Mouse (Mus musculus) A20 (cell line): ENCODE measurements at regions not wholly inside any gene's neighbourhood (a gene's known extent, or its start where the extent isn't known, plus 50 kb on each side); places are given as distances from the start of the nearest gene placed in this dataset.
A peak's percentile ranks its signal among the peaks of the same experiment; 100 is the strongest.
"Not testable (repeated sequence)": the region's sequence is repeated elsewhere in the genome, so short reads cannot be mapped to it uniquely, and the experiment has no call there.

Experiments used
- DNase-seq: peaks from one replicate; pipeline ENCODE4 v3.0.0-alpha.2; 2011; ENCODE audit warnings: low read depth, low spot score

DNA sequence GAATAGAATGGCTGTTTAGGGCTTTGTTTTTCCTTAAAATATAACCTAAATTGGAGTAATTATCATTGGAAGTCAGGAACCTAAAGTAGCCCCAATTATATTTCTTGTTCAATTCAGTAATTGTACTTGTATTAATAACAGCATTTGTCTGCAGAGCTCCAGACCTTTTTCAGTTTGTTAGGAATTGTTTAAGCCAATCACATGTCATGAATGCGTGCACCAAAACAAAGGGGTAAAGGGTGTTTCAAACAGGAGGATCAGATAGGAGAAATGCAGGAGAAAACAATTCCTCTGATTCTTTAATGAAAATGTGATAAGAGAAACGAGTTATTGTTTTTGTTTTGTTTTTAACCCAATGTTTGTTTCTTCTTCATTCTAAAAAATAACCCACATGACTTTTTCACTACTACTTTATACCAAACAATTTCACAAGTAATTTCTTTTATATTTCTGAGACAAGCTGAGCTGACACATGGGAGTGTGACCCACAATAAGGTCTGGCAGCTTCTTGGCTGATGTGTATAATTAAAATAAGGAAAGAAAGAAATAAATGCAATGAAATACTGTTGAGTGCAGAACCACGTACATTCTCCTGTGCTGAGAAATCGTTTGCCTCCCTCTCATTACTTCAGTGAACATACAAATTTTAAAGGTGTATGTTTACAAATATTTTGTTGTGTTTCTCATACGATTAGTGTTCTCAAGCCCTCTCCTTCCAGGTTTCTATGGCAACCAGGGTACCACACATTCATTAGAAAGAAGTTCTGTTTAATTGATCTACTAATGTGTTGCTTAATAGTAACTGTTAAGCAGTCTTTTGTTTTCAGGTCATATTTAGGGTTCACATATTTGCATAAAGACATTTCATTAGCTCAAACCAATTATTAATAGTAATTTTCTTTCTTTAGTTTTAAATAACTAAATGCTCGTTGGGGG, 397.7 kb downstream of the Isl1 start:
- DNase-seq, result no peak

DNA sequence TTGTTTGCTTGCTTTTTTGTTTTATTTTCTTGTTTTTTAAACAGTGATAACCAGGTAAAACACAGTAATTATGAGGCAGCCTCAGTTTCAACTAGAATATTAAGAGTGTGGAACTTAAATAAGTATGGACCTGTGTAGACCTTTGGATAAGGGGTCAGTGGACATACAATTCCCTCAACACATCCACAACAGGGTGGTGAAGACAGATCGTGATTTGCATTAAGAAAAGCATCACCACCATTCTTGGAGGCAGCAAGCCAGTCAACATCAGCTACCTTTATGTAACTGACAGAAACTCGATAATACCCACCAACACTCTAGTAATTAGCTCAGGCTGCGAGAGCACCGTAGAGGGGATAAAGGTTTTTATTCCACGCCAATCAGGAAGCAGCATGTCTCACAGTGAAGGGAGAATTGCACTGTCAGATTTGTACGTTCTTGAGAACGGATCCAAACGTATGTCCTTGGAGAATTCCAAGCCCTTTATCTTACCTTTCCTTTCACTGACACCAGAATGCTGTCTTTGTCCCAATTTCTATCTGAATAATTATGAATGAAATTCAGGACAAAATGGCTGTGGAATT, 398.5 kb downstream of the Isl1 start:
- DNase-seq, result no peak

DNA sequence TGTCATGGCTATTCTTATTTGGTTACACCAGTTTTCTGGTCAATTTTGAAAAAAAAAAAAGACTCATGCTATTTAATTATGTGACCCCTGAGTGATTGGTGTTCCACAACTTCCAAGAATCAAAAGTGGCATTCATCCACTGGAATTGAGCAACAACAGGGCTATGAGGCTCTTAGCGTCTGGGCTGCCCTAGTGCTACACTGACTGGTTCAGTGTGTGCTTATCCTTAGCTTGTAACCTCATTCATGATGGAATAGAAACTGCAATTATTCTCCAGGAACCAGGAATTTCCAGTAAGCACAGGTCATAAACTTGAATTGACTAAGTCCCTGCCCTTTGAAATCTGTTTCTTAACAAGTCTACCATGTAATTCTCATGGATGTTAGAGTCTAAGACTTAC, 428.9 kb downstream of the Isl1 start:
- DNase-seq, result no peak

- no peak for DNase-seq
These were observed 449.0 kb downstream of the Isl1 start for GRCm38 (mm10) chr13:115860480-115860879.

DNA sequence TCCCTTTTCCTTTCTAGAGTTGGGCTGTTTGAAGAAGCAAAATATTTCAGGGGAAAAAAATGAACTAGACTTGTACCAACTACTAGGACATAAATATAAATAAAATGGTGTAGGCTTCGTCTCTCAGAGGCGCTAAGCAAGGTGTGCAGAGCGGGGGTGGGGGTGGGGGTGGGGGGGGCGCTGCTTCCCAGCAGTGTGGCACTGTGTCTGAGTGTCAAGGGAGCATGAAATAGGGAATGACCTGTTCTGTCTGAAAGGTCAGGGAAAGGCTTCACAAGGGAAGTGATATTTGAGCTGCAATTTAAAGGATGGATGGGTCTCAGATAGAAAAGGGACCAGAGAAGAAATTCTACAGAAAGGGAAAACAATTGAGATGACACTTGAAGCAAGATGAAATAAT, 452.9 kb downstream of the Isl1 start:
- DNase-seq, result no peak

- DNase-seq, result no peak
These were observed 456.7 kb downstream of the Isl1 start for GRCm38 (mm10) chr13:115852689-115853356.

- DNase-seq, result no peak
These were observed 466.4 kb downstream of the Isl1 start for GRCm38 (mm10) chr13:115843121-115843520.

GRCm38 (mm10) chr13:115836203-115836768, 473.2 kb downstream of the Isl1 start:
- no peak for DNase-seq

DNA sequence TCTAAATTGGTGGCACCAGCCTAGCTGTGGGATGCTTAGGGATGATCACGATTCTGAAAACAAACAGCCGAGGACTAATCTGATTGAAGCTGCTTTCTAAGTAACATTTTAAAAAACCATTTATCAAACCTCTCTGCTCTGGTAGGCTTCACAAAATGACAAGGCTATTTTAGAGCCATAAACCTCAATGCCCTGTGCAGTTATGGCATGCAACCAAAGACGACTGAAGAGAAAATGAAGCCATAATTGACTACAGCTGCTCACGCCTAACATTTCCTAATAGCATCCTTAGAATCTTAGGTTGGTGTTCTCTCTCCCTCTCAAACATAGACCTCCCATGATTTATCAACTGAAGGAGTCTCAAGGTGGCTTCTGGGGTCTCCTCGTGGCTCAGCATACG, 484.3 kb downstream of the Isl1 start:
- DNase-seq, result no peak

- DNase-seq, result no peak
These were observed 487.0 kb downstream of the Isl1 start for GRCm38 (mm10) chr13:115822527-115822926.

DNA sequence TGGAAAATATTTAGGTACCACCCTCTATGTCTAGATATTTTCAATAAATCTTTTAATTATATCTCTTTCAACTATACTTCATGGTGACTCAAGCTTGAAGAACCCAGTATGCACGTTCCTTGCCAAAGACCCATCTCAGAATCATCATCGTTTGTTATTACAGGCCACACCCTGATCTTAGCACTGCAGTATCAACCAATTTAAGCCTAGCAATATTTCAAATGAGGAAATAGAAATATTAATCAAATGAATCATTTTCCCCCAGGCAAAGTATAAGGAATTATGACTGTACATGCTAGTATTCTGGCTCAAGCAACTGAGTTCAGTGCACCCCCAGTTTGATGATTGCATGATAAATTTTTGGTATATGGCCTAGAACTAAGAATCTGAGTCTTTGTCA, 495.3 kb downstream of the Isl1 start:
- DNase-seq, result no peak

DNA sequence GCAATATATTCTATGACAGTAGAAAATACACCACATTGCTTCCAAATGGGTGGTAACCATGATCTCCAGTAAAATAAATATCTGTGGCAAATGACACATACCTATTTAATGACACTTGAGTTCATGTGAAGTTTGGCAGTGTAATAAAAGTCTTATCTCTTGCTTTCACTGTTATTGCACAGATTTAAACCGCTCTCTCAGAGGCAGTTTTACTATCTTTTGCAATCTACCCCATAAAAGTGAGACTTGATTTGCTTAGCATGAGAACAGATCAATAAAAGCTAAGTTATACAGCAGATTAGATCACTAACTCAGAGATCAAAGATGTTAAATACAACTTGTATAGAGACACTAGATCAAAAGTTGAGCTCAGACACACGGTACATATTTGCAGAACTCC, 510.2 kb downstream of the Isl1 start:
- DNase-seq, result no peak

DNA sequence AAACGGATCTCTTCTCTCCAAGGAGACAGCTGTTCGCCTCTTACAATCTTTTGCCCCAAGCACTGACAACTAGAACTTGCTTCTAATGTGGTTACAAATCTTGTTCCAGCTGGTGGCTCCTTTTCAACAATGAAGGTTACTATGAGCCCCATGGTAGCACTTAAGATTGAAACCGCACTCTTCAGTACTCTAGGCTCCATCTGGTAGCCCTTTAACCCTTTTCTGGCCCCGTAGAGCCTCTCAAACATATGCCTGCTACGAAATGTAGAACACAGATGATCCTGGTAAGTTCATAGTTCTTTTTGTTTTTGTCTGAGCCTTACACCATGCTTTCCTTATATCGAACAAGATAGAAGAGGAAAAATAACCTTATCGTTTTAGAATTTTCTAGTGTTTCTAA, 558.2 kb downstream of the Isl1 start:
- DNase-seq, result no peak

GRCm38 (mm10) chr13:115742080-115742479, 567.4 kb downstream of the Isl1 start:
- DNase-seq, result not testable (repeated sequence)

GRCm38 (mm10) chr13:115727986-115728385, 581.5 kb downstream of the Isl1 start:
- DNase-seq, result no peak

GRCm38 (mm10) chr13:115725356-115725952, 584.0 kb downstream of the Isl1 start:
- peak; percentile 5 for DNase-seq

GRCm38 (mm10) chr13:115719276-115719675, 590.2 kb downstream of the Isl1 start:
- no peak for DNase-seq

DNA sequence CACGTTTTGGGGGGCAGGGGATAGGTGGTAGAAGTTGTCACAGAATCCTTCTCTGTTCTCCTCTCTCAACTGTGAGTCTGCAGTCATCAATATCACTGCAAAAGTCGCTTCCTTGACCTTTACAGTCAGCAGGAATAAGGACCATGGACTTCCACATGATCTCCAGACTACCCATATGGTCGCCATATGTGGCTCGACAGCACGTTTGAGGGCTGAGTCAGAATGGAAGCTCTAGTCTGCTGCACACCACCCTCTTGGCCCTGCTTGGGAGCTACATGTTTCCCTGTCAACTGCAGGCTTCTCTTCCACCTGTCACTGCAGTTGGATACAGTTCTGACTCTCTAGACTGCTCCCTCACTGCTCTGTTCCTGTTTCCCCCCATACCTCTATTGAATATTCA, 590.6 kb downstream of the Isl1 start:
- DNase-seq, result no peak

- DNase-seq, result no peak
These were observed 594.4 kb upstream of the Itga1 start for GRCm38 (mm10) chr13:115696197-115696596.

DNA sequence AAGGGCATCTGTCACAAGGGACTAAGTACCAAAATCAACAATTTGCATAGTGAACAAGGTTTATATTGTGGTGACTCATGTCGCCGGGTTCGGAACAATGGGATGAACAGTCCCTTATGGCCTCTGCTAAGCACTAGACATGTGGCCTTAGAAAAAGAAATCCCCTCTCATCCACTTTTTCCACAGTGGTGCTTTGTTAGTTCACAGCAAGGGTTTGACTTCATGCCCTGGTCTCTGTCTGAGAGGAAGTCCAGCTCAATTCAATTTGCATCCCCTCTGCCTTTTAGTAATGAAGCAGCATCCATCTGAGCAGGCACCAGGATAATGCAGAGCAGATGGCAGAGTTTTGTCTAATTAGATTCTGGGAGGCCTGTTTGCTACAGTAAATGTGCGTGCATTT, 585.7 kb upstream of the Itga1 start:
- DNase-seq, result no peak

- DNase-seq, result no peak
These were observed 577.8 kb upstream of the Itga1 start for GRCm38 (mm10) chr13:115679591-115679990.

GRCm38 (mm10) chr13:115676836-115677235, 575.1 kb upstream of the Itga1 start:
- no peak for DNase-seq
